Mouse (Mus musculus) midbrain, embryonic 11.5 days (tissue): ENCODE data around the gene Adamts20. TPM values are rescaled to one million over a fixed set of nuclear protein-coding genes. Genes with fewer than 3 reads are reported as not detected.

Experiments used
- ATAC-seq: fragments of 200-750 bp; cut with Nextera tagmentation; 2 replicates; pipeline ENCODE4 v1.8.0; 2017; ENCODE audit warnings: moderate TSS enrichment, moderate library complexity; ENCODE audit not compliant: low FRiP score
- DNase-seq: peaks from one replicate; pipeline ENCODE4 v3.0.0; 2015; ENCODE audit warnings: low spot score; ENCODE audit errors: missing footprints
- H3K27ac ChIP-seq: fragments of 300-500 bp; sonication (generic); 2 replicates; pipeline ENCODE4 v1.5.1; 2014; ENCODE audit warnings: low read depth, low read length
- H3K27me3 ChIP-seq: fragments of 300-500 bp; sonication (generic); 2 replicates; pipeline ENCODE4 v1.6.1; 2014; ENCODE audit warnings: mild to moderate bottlenecking, low read length, moderate library complexity, mixed read lengths; ENCODE audit not compliant: control insufficient read depth, insufficient read depth
- H3K36me3 ChIP-seq: fragments of 300-500 bp; sonication (generic); 2 replicates; pipeline ENCODE4 v1.6.1; 2014; ENCODE audit warnings: mild to moderate bottlenecking, low read length, moderate library complexity, mixed read lengths; ENCODE audit not compliant: control insufficient read depth, insufficient read depth
- H3K4me1 ChIP-seq: fragments of 300-500 bp; sonication (generic); 2 replicates; pipeline ENCODE4 v1.6.1; 2014; ENCODE audit warnings: low read length; ENCODE audit not compliant: control insufficient read depth, insufficient read depth
- H3K4me2 ChIP-seq: fragments of 300-500 bp; sonication (generic); 2 replicates; pipeline ENCODE4 v1.6.1; 2014; ENCODE audit warnings: mild to moderate bottlenecking, moderate library complexity
- H3K4me3 ChIP-seq: fragments of 300-500 bp; sonication (generic); 2 replicates; pipeline ENCODE4 v1.5.1; 2014; ENCODE audit warnings: low read depth, low read length
- H3K9ac ChIP-seq: fragments of 300-500 bp; sonication (generic); 2 replicates; pipeline ENCODE4 v1.6.1; 2014; ENCODE audit warnings: low read length
- H3K9me3 ChIP-seq: fragments of 300-500 bp; sonication (generic); 2 replicates; pipeline ENCODE4 v1.6.1; 2016; ENCODE audit warnings: low read length; ENCODE audit not compliant: control insufficient read depth
- WGBS: fragments of 180-500 bp; shearing (Covaris S2); extraction: QIAGEN DNeasy Blood & Tissue Kit; methylation state at CpG from one replicate; pipeline ENCODE4 v1.1.7; 2014; 5-methylcytosine and 5-hydroxymethylcytosine counted together
- polyA plus RNA-seq: library from polyadenylated mRNA; unstranded; fragments of >200 nt; fragmentation: Nextera tagmentation; extraction: Ambion mirVana; gene quantifications from 2 replicates; pipeline ENCODE4 v1.2.1, GENCODE M21; 2014

Gene Adamts20
- polyA plus RNA-seq, 1 experiment from 2014 or later: 3.5 TPM

- Histone ChIP-seq H3K4me2 (no peak overlapping the region), H3K4me3 (no peak overlapping the region), H3K4me1 (no peaks in the 10 kb centered on the region), H3K36me3 (no peaks in the 10 kb centered on the region), H3K27ac (no peak overlapping the region), H3K9ac (no peak overlapping the region), H3K9me3 (no peaks in the 10 kb centered on the region), H3K27me3 (no peaks in the 10 kb centered on the region)
- WGBS: 75% methylated on average over 6 of the region's 6 CpGs
- no peak for ATAC-seq
- no peak for DNase-seq
Measured at GRCm38 (mm10) chr15:94239127-94239526, 226.1 kb downstream of the Adamts20 start.

GRCm38 (mm10) chr15:94238058-94238876, 227.0 kb downstream of the Adamts20 start:
- 86% methylated on average over 14 of the region's 14 CpGs for WGBS
- no peak overlapping the region for H3K4me3 ChIP-seq
- no peak for DNase-seq
- H3K4me2 ChIP-seq: no peak overlapping the region
- ATAC-seq: no peak
- no peak overlapping the region for H3K27ac ChIP-seq
- H3K9ac ChIP-seq: no peak overlapping the region
- no peaks in the 10 kb centered on the region for H3K9me3 ChIP-seq
- no peaks in the 10 kb centered on the region for H3K4me1 ChIP-seq
- H3K36me3 ChIP-seq: no peaks in the 10 kb centered on the region
- no peaks in the 10 kb centered on the region for H3K27me3 ChIP-seq

GRCm38 (mm10) chr15:94236726-94237125, 228.5 kb downstream of the Adamts20 start:
- no peaks in the 10 kb centered on the region for H3K9me3 ChIP-seq
- H3K4me3 ChIP-seq: no peak overlapping the region
- no peaks in the 10 kb centered on the region for H3K27me3 ChIP-seq
- DNase-seq (no peak), ATAC-seq (no peak)
- WGBS: 85% methylated on average over 2 of the region's 2 CpGs
- no peak overlapping the region for H3K4me2 ChIP-seq
- H3K27ac ChIP-seq: no peak overlapping the region
- H3K36me3 ChIP-seq: no peaks in the 10 kb centered on the region
- H3K9ac ChIP-seq: no peak overlapping the region
- no peaks in the 10 kb centered on the region for H3K4me1 ChIP-seq

GRCm38 (mm10) chr15:94236121-94236520, 229.1 kb downstream of the Adamts20 start:
- Histone ChIP-seq H3K4me3 (no peak overlapping the region), H3K36me3 (no peaks in the 10 kb centered on the region), H3K9me3 (no peaks in the 10 kb centered on the region), H3K27ac (no peak overlapping the region), H3K27me3 (no peaks in the 10 kb centered on the region), H3K4me2 (no peak overlapping the region), H3K9ac (no peak overlapping the region), H3K4me1 (no peaks in the 10 kb centered on the region)
- ATAC-seq: no peak
- 91% methylated on average over 3 of the region's 3 CpGs for WGBS
- no peak for DNase-seq

- Histone ChIP-seq H3K27me3 (no peaks in the 10 kb centered on the region), H3K36me3 (no peaks in the 10 kb centered on the region), H3K9me3 (no peaks in the 10 kb centered on the region), H3K4me1 (no peaks in the 10 kb centered on the region), H3K27ac (no peak overlapping the region), H3K4me2 (no peak overlapping the region), H3K4me3 (no peak overlapping the region), H3K9ac (no peak overlapping the region)
- WGBS: 92% methylated on average over 2 of the region's 2 CpGs
- ATAC-seq: no peak
- DNase-seq: peak; percentile 62
Measured at GRCm38 (mm10) chr15:94235190-94235589, 230.0 kb downstream of the Adamts20 start.

DNA sequence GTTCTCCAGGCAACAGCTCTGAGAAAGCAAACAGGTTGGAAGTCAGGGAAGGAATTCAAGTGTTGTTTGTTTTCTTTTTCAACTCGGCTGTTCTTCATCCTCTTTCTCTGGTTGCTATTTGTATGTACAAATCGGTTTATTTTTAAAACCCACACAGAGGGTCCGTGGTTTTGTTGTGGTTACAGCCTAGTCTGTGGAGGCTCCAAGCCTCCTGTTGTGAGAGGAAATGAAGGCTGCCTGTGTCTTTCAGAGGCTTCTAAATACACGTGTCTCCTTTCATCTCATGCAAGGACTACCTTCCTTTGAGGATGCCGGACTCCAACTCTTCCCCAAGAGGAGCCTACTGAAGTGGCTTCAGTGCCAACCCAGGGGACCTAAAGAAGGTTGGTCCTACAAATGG, 234.0 kb downstream of the Adamts20 start:
- Histone ChIP-seq H3K9ac (no peak overlapping the region), H3K36me3 (no peaks in the 10 kb centered on the region), H3K4me1 (no peaks in the 10 kb centered on the region), H3K4me2 (no peak overlapping the region), H3K9me3 (no peaks in the 10 kb centered on the region), H3K27ac (no peak overlapping the region), H3K4me3 (no peak overlapping the region), H3K27me3 (no peaks in the 10 kb centered on the region)
- 57% methylated on average over 5 of the region's 5 CpGs for WGBS
- no peak for DNase-seq
- ATAC-seq: no peak

GRCm38 (mm10) chr15:94227388-94227787, 237.8 kb downstream of the Adamts20 start:
- H3K4me3 ChIP-seq: no peak overlapping the region
- H3K27ac ChIP-seq: no peak overlapping the region
- ATAC-seq: no peak
- DNase-seq: no peak
- 83% methylated on average over 1 of the region's 1 CpGs for WGBS
- no peaks in the 10 kb centered on the region for H3K9me3 ChIP-seq
- no peak overlapping the region for H3K9ac ChIP-seq
- no peak overlapping the region for H3K4me2 ChIP-seq
- H3K36me3 ChIP-seq: no peaks in the 10 kb centered on the region
- H3K27me3 ChIP-seq: no peaks in the 10 kb centered on the region
- no peaks in the 10 kb centered on the region for H3K4me1 ChIP-seq

GRCm38 (mm10) chr15:94223101-94223500, 242.1 kb downstream of the Adamts20 start:
- no peak overlapping the region for H3K4me3 ChIP-seq
- no peak for DNase-seq
- no peaks in the 10 kb centered on the region for H3K9me3 ChIP-seq
- H3K27ac ChIP-seq: no peak overlapping the region
- H3K36me3 ChIP-seq: no peaks in the 10 kb centered on the region
- no peaks in the 10 kb centered on the region for H3K27me3 ChIP-seq
- no peaks in the 10 kb centered on the region for H3K4me1 ChIP-seq
- ATAC-seq: no peak
- no peak overlapping the region for H3K9ac ChIP-seq
- H3K4me2 ChIP-seq: no peak overlapping the region
- 55% methylated on average over 8 of the region's 8 CpGs for WGBS

- Histone ChIP-seq H3K27ac (no peak overlapping the region), H3K9me3 (no peaks in the 10 kb centered on the region), H3K4me1 (no peaks in the 10 kb centered on the region), H3K9ac (no peak overlapping the region), H3K27me3 (no peaks in the 10 kb centered on the region), H3K36me3 (no peaks in the 10 kb centered on the region), H3K4me3 (no peak overlapping the region), H3K4me2 (no peak overlapping the region)
- 77% methylated on average over 8 of the region's 8 CpGs for WGBS
- DNase-seq: no peak
- no peak for ATAC-seq
Measured at GRCm38 (mm10) chr15:94220686-94221085, 244.5 kb downstream of the Adamts20 start.
